Mouse (Mus musculus) cerebellum, postnatal 4 days (tissue): ENCODE measurements around the gene Mamdc2.
"Not testable (repeated sequence)": the region's sequence is repeated elsewhere in the genome, so short reads cannot be mapped to it uniquely, and the experiment has no call there.

Experiments used
- DNase-seq, 2 experiments: peaks; one replicate each; pipeline ENCODE4 v3.0.0; 2022; ENCODE audit warnings: low spot score in 2 of 2, mixed read lengths in 1 of 2

The Mamdc2 gene

DNA sequence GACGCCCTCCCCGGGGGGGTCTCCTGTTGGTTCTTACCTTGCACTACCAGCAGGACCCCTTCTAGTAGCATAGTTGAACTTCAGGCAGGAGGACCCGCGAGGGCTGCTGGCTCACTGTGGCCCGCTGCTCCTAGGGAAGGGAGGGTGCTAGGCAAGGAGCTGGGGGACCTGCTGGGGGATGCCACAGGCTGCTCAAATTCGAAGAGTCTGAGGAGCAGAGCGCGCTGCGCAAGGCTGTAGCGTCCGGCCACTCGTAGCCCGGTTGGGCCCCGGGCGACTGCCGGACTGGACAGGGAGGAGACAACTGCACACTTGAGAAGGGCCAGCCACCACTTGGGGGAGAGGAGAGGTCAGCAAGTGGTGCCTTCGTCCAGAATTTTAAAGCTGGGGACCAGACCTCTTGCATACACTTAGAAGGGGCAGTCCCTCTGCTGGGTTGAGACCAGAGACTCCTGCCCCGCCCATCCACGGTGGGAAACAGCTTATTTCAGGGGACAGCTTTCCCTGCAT lies at the start of gene Mamdc2:
TSS of gene Mamdc2 (minus strand) at position 455 of the 510 bp plus-strand sequence.
- peak in 1 of 2 experiments; percentile 20 for DNase-seq

DNA sequence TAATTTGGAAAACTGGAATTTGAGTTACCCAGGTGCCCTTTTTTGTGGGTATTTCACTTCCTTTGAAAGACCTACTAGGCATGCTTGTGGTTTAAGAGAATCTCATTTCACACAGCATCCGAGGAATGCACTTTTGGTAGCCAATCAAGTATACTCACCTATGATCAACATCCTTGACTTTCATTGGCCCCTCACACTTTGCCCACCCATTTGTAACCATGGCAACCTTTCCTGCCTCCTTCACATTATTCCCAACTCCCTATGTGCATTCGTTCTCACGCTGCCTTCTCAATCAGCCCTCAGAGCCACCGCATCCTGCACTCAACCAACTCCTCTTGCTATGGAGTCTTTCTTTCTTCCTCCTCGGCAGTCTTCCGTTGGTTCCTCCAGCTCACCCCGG lies 49.8 kb upstream of the Mamdc2 start:
- no peak for DNase-seq

DNA sequence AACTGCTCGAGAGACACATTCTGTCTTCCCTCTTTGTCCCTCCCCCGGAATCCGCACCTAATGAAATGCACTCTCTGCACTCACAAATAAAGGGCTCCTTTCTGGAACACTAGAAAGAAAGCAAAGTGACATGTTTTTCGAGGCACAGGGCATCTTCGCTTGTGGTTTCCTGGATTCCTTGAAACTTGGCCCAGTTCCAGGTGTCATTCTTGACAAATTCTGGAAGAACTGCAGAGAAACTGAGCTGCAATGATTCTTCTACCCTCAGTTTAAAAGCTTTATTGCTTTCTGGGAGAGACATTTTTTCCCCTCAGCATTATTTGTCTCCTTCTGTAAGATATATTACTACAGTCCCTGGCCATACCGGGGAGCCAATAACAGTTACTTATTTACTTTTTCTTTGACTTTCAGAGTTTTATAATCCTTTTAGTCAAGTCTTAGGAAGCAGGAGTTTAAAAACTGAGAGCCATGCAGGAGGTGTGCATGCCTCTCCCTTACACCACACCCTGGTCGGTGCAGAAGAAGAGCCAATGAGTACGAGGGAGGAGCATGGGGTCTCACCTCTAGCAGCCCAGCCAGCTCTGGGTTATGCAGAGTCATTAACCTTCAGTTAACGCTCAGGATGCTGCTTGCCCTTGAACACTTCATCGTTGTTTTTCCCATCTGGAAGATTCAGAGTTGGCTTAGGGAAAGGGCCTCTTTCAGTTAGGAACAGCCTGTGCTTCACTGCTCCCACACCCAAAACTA lies 49.1 kb upstream of the Mamdc2 start:
- DNase-seq = no peak

DNA sequence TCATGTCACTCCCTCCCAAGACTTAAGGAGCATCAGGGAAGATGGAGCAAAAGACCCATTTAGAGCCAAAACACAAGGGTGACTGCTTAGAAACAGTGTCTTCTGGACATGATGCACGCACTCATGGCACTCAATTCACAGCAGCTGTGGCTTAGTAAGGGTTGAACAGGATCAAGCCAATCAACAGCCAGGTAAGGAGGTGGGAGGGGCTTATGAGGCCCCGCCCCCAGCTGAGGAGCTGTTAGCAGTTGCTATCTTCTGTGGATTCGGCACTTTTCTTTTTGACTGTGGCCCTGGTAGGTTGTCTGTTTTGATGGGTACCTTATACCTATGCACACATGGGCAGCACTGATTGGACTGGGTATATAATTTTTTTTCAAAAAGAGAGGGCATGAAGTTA lies 48.3 kb upstream of the Mamdc2 start:
- no peak for DNase-seq

DNA sequence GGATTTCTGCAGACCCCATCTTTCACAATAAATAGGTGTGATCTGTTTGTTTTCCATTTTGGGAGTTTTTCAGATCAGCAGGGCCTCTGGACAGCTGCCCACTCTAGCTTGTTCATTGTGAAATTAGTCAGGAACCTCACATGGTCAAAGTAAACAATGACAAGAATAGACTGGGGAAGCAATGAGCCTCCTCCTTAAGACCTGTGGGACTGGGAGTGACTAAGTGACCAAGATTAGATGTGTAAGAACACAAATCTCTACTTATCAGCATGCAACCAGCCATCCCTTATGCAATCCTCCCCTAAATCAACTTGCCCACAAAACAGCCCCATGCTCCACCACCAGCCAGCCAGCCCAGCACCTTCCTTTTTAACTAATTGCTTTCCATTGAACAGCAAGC lies 44.4 kb upstream of the Mamdc2 start:
- no peak for DNase-seq

DNA sequence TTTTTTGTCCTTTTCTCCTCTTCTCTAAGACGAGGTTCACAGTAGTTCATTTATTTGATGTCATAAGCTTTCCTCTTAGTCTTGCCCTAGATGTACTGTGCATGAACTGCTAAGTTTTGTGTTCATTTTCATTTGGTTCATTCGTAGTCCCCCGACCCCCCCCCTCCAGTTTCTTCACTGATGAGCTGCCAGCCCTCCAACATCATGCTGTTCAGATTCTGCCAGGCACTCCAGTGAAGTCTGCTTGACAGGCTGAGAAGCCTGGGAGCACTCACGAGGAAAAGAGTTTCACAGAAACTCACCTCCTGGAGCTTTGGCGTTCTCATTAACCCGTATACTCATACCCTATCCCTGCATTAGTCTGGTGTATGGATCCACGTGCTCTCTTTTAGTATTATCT lies 42.5 kb upstream of the Mamdc2 start:
- not testable (repeated sequence) for DNase-seq

DNA sequence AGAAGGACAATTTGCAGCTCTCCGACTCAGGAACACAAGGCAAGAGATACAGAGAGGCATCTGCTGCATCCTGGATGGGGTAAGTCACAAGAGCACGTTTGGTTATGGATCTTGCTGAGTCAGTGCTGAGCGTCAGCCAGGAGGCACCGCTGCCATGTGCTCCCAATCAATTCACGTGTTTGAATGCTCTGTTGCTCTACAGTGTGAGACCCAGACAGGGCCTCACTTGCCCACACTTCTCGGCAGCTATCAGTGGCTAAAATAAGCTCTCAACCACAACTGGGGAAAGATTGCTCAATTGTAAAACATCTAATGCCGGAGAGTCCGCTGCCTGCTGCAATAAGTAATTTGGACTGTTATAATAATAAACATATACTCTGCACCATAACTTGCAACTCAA lies 41.5 kb upstream of the Mamdc2 start:
- DNase-seq = no peak

DNA sequence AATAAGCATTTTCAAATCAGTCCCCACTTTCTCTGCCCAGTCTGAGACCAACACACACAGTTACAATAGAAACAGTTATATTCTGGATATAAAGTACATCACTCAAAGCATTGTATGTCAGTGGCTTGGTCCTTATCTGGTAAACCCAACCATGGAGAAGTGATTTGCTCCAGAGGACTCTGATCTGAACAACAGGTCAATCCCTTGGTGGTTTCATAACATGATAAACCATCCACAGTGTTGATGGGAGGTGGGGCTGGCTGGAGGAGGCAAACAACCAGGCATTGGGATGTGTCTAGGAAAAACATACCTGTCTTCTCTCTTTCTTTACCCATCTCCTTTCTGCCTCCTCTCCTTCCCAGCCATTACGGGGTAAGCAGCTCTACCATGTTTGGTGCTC lies 39.2 kb upstream of the Mamdc2 start:
- no peak for DNase-seq

DNA sequence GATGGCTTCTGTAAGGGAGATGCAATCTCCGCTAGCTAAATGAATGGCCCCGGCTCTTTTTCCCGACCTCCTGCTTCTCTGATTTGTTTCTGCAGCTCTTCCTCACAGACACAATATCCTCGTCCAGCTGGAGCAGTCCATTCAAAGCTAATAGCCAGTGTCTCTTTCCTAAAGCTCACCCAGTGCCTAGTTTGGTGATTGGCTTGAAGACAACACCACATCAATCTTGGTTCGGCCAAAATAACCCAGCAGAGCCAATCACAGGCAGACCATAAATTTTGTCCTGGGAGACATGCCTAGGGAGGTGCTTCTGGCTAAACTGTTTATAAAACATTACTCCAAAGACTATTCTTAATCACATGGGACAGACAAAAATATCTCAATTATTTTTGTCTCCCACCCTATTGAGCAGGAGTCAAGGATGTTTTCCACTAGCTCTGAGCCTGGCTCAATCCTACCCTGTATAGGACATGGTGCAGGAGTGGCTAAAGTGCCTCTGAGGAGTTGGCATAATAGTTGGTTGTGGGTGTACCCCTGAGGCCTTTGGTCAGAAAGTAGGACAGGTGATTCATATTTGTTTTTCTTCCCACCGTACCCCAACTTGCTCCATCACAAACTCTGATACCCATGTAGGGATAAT lies 38.5 kb upstream of the Mamdc2 start:
- no peak for DNase-seq

DNA sequence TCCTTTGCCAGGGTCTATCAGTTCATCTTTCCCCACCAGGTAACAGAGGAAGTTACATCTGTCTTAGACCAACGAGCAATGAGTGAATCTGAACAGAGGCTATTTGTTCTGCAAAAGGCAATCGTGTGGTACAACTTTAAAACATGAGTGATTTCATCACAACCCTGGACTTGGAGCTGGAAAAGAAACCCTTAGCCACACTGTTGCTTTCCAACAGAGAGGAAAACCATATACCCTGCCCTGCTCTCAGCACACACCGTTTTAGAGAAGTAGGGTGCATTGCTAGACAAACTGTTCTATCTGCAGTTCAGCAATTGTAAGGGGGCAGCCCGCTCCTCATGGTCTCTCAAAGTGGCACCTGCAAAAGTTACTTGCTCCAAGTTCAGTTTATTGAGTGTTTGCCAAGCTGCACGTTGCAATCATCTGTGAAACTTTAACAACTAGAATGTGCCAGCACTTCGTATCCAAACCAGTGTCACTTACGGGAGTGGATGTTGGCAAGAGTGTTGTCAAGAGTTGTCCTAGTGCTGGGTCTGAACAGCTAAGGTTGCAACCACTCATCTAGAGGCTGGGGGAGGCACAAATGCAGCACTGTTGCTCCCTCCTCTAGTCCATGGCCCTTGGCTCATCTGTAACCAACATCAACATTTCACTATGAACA lies 37.8 kb upstream of the Mamdc2 start:
- DNase-seq = no peak

DNA sequence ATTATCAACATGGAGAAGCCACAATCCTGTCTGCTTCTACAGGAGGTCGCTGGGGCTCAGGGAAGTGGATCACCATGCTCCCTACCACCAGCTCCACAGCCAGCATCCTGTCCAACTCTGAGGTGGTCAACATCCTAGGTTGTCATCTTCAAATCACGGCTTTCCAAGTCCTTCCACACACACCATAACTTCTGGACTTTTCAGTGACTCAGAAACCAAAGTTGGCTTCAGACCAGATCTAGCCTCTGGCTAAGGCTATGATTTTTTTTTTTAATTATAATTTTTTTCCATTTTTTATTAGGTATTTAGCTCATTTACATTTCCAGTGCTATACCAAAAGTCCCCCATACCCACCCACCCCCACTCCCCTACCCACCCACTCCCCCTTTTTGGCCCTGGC lies 34.3 kb upstream of the Mamdc2 start:
- not testable (repeated sequence) for DNase-seq

DNA sequence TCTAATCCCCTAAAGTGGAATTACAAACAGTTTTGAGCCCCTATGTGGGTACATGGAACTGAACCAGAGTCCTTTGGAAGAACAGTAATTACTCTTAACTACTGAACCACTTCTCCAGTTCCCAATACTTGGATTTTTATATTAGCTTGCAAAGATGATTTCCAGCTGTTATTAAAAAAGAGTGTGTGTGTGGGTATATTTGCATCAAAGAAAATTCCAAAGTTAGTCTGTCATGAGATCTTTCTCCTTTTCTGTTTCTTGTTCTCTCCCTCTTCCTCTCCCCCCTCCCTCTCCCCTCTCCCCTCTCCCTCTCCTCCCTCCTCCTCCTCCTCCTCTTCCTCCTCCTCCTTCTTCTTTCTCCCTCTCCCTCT lies 31.3 kb upstream of the Mamdc2 start:
- no peak for DNase-seq

DNA sequence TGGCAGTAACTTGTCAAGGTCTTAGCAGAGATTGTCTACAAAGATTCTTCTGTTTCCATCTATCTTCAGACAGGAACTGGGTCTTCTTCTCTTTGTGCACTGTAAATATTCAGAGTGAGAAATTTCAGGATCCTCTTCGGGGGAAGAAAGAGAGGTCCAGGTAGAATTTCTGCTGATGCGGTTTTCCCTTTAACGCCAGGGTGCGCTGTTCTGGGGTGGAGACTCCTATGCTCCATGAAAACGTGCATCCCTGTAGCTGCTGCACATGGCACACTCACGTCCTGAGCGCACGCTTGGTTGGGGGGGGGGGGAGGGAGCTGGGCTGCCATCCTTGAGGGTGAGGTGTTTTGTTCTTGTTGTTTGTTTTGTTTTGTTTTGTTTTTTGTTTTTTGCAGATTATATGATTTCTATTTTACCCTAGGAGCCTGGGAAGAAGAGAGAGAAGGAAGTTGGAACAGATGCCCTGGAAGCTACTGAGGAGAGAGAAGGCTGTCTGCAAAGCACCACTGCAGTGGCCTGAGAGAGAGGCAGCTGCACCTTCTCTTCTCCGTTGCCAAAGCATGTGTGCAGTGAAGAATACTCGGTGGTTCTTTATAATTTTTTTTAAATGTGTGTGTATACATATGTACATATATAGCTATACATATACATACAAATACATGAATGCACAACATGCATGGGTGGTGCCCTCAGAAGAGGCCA lies 30.8 kb upstream of the Mamdc2 start:
- DNase-seq = peak in 1 of 2 experiments; percentile 51

DNA sequence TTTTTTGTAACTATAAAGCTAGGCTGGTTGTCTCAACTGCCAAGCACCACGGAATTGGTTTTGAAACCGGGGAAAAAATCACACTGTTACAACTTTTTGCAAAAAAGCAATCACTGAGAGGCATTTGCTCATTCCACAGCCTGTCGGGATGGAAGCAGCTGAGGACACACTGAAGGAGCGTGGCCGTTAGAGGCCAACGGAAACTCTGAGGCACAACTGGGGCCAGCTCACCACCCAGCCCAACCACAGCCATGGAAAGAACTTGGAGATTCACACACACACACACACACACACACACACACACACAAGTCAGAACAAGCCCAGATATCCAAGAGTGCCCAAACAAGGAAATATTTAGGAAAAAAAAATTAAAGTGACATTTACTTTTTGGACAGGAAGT lies 29.6 kb upstream of the Mamdc2 start:
- DNase-seq = no peak

DNA sequence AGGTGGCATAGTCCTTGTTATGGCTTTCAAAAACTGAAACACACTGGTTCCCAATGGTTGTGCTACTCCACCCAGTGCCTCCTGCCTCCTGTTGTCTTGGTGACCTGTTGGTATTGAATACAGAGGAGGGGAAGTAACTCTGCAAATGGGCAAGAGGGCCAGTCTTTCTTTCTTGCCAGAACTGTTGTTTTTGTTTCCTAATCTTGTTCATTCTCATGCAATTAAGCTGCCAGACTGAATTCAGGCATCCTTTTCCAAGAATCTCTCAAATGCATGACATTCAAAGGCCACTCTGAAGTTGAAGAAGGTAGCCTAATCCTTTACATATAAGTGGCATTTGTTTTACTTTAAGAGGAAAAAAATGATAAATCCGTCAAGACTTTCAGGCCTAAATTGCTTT lies 19.6 kb upstream of the Mamdc2 start:
- no peak for DNase-seq

DNA sequence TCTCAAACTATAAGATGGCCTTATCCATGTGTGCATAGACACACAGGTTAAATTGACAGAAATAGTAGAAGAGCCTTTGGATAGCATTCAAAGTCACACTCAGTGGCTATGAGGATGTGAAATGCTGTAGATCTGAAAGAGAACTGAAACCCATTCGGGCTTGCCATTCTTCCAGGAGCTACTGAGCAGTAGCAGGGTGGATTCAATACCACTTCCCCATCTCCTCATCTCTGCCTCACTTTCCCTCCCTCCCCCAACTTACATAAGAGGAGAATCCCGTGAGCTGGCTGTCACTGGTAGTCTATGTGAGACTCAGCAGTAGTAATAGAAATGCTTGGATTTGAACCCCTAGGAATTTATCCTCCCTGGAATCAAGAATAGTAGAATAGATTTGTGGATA lies 18.8 kb upstream of the Mamdc2 start:
- no peak for DNase-seq

DNA sequence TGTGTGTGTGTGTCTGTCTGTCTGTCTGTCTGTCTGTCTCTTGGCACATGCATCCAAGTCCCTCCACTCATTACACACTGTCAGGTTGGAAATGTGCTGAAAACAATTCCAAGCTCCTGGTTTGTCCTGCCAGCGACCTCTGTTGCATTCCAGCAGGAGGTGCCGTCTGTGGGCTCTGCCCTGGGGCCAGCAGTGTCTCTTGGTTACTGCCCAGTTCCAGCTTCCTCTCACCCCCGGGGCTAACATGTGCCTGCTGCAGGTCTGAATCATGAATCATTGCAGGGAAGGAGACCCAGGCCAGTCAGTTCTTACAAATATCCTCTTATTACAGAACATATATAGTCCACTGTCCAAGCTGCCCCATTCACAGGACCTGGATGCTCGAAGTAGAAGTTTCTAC lies 9.2 kb upstream of the Mamdc2 start:
- DNase-seq = no peak

DNA sequence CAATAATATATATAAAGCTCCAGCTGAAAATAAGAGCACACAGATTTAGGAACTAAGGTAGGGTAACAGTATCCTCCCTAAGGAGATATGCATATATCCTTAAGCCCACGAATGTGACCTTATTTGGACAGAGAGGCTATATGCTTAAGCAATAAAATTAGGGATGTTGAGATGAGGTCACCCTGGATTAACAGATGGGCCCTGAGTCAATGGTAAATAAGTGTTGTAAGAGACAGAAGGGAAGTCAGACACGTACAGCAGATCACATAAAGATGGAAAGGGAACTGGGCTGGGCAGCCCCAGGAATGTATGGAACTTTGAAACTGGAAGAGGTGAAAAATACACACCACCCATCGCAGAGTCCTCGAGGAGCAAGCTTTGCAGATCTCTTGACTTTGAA lies 3.1 kb upstream of the Mamdc2 start:
- no peak for DNase-seq

DNA sequence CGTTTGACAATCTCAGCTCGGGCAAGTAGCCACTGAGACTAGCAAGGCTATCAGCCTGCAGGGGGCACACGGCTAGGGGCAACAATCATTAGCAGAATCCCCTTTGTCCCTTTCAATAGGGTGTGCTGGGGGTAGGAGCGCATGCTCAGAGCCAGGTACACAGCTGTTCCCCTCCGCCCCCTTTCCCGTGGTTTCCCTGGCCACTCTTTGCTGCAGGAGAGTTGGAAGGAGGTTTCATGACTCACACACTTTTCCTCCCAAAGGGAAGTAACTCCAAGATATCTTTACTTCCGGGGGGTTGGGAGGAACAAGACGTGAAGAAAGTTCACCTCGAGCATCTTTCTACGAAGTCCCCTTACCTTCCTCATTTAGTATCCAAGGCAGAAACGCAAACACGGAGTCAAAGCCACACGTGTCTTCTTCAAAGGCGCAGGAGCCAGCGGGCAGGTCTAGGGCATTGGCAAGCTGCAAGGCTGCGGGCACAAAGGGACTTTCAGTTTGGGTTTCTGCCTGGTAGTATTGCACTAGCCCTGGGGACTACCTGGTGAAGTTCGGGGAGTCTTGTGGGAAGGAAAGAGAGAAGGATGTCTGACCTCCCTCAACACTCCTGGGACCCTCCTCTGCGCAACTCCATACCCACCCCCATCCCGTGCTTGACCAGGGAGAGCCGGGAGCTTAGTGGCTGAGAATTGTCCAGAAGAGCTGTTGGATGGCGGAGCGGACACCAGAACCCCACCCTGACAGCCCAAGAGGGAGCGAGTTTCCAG lies 838 bp downstream of the Mamdc2 start:
- peak in 1 of 2 experiments; percentile 19 for DNase-seq

DNA sequence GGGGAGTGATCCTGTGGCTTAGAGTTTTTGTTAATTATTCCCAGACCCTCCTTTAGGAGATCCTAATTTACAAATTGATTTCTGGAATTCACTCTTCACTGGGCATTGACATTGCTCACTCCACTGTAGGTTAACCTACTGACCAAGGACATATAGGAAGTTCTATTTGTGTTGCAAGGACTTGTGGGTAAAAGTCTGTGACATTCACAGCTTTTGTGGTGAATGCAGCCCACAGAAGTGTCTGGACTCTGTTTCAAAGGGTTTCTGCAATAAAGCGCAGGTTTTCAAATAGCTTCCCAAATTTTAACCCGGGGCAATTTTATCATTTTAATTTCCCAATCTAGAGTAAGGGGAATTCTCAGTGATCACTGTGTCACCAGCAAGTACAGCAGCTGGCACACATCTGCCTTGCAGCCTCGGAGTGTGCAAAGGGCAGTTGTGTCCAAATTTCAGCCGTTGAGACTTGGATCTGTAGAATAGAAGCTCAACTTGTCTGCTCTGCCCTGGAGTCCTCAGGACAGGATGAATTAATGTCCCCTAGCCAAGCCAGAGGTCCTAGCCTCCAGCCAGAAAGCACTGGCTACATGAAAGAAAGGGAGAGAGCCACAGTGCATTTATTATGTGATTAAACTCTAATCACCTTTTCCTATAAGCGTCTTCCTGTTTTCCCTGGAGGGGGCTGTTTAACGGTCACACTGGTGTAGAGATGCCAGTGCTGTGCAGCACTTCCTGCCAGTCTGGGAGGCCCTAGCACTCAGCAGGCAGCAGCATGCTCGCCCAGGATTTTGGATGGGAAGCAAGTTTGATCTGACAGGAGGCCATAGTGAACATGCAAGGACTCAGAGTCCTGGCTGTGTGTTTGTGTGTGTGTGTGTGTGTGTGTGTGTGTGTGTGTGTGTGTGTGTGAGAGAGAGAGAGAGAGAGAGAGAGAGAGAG lies 3.1 kb downstream of the Mamdc2 start:
- peak in 1 of 2 experiments; percentile 10 for DNase-seq
